Mouse (Mus musculus) left cerebral cortex, adult 8-10 months (tissue): Measurements from ENCODE around the gene Hsd17b1. TPM values are rescaled to one million over a fixed set of nuclear protein-coding genes. Genes with fewer than 3 reads are reported as not detected.

Source experiments
- DNase-seq, 2 experiments: peaks; one replicate each; pipeline ENCODE4 v3.0.0; 2022; ENCODE audit warnings: low spot score in 2 of 2
- total RNA-seq, 4 experiments: library from RNA; stranded (reverse); gene quantifications; 2 replicates each; pipeline ENCODE4 v1.2.4; 2022

Gene Hsd17b1
- total RNA-seq: 1 to 10 TPM in 1 of 4 experiments, under 1 TPM in 3; 0.46 to 1.8 (median 0.60) TPM

- DNase-seq: no peak
Measured at GRCm38 (mm10) chr11:101078121-101078520, at the start of gene Hsd17b1. Gene Hsd17b1 (plus strand): TSS chr11:101078411.

- no peak for DNase-seq
Measured at GRCm38 (mm10) chr11:101029320-101029719, 48.9 kb upstream of the Hsd17b1 start.

DNA sequence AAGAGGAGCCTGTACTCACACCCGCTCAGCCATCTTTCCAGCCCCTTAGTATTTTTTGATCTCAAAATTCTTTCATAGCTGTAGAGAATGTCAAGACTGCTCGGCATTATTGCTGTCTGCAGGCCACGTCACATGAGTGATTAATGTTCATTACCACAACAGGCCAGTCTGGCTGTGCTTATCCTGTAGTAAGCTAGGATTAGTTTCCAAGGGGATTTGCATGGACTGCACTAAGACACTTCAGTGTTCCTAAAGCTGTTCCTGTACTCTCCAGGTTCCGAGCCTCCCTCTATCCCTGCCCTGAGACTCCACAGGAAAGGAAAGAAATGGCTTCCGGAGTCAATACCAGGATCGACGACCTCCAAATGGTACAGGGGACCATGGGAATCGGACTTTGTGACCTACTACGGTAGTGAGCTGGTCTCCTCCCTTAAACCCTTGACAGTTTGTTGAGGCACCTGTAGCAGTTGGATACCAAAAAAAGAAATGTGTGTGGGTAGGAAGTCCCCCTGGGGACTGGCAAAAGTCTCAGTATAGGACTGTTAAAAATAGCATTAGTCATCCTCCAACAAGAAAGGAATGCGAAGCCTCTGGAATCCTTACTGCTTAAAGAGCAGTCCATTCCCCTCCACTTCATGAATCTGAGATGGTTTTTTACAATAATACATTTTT is 47.9 kb upstream of the Hsd17b1 start:
- no peak for DNase-seq

- no peak for DNase-seq
Measured at GRCm38 (mm10) chr11:101030808-101031156, 47.4 kb upstream of the Hsd17b1 start.

GRCm38 (mm10) chr11:101031470-101031869 is 46.7 kb upstream of the Hsd17b1 start:
- DNase-seq: no peak

DNA sequence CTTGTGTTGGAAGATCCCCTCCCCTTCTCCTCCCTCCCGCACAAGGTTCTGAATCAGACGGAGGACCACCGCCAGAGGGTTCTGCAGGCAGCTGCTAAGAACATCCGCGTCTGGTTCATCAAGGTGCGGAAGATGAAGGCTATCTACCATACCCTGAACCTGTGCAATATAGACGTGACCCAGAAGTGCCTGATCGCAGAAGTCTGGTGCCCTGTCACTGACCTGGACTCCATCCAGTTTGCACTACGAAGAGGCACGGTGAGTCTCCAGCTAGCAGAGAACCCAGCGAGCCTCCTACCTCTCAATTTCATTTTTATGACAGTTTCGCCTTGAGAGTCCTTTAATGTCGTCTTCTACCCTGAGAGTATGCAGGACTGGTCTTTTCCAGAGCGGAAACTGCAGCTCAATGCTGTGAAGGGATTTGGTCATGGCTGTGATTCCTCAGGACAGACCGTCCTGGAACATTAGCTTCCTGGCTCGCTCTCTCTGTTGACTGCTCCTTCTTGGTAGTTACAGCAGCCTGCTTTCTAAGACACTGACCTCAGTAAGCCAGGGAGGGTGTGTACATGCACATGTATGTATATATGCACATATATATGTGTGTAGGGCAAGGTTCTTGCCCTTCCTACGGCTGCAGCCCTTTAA is 44.2 kb upstream of the Hsd17b1 start:
- no peak for DNase-seq

- no peak for DNase-seq
Measured at GRCm38 (mm10) chr11:101034614-101035327, 43.4 kb upstream of the Hsd17b1 start.

DNA sequence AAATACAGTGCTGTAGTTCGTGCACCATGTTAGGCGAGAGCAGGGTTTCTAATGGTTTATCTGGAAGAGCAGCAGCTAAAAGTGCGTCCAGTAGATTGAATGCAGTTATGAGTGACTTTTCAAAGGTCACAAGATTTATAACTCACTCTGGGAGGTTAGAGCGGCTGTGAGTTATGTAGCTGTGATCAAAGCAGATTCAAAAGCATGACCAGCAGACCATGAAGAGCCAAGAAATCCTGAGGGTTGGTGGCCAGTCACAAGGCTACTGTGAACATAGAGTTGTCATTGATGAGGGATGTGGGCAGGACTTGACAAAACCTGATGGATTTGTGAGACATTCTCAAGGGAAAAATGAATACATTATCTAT is 42.9 kb upstream of the Hsd17b1 start:
- DNase-seq: no peak

GRCm38 (mm10) chr11:101037795-101038194 is 40.4 kb upstream of the Hsd17b1 start:
- no peak for DNase-seq

DNA sequence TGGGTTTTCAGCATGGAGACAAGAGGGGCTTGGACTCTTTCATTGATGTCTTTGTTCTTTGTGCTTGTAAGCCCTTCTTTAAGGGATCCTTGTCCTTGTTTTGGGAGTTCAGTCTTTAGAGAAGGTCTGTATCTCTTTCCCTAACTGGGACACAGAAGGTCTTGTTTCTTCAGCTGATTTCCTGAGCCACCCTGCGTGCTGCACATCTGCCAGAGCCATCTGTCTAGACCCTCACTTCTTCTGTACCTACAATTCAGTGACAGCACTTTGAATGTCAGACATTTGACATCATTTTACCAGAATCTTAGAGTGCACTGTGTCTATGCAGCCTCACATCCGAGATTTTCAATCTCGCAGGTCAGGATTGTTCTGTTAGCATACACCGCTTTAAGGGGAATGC is 32.4 kb upstream of the Hsd17b1 start:
- no peak for DNase-seq

GRCm38 (mm10) chr11:101046440-101046839 is 31.8 kb upstream of the Hsd17b1 start:
- no peak for DNase-seq

GRCm38 (mm10) chr11:101047502-101047901 is 30.7 kb upstream of the Hsd17b1 start:
- DNase-seq: no peak

- DNase-seq: no peak
Measured at GRCm38 (mm10) chr11:101050359-101050758, 27.9 kb upstream of the Hsd17b1 start.

DNA sequence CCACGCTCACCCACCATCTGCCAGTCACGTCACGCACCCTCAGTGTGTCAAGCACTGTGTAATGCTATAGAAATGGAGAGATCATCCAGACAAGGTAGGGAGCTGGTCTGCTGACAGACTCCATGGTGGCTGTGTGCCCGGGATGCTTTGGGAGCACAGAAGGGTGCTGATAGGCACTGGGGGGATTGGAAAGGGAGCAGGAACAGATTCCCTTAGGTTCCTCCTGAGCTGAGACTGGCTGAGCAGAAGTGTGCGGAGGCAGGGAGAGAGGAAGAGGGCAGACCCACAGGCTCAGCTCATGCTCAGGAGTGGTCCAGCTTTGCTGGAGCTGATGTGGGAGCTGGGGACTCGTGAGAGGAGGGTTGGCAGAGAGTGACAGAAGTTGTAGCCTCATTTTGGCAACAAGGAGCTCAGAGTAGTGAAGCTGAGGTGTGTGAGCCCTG is 27.1 kb upstream of the Hsd17b1 start:
- no peak for DNase-seq

- no peak for DNase-seq
Measured at GRCm38 (mm10) chr11:101051617-101052016, 26.6 kb upstream of the Hsd17b1 start.

GRCm38 (mm10) chr11:101052751-101053473 is 25.3 kb upstream of the Hsd17b1 start:
- DNase-seq: no peak

DNA sequence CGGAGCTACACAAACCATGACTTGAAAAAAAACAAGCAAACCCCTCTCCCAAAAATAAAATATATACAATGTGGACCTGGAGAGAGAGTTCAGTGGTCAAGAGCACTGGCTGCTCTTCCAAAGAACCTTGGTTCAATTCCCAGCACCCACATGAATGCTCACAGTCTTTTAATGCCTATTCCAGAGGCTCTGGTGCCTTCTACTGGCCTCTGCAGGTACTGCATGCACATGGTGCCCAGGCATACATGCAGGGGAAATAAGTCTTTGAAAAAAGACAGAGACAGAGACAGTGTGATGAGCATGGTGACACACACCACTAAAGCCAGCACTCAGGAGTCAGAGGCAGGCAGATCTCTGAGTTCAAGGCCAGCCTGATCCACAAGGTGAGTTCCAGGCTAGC is 24.2 kb upstream of the Hsd17b1 start:
- no peak for DNase-seq

DNA sequence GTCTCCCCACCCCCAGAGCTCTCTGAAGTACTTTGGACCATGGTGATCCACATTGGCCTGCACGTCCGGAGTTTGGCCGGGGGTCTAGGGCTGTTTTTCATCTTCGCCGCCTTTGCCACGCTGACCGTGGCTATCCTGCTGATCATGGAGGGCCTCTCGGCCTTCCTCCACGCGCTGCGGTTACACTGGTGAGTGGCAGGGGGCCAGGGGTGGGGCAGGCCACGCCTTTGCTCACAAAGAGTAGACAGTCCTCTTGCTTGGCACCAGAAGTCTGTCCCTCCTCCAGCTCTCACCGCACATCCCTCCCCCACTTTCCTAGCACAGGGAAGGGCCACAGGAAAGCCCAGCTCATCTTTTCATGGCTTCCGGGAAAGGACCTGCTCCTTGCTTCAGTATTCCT is 22.8 kb upstream of the Hsd17b1 start:
- no peak for DNase-seq

GRCm38 (mm10) chr11:101056885-101057284 is 21.3 kb upstream of the Hsd17b1 start:
- no peak for DNase-seq

- peak in 1 of 2 experiments; percentile 69 for DNase-seq
Measured at GRCm38 (mm10) chr11:101057860-101058259, 20.4 kb upstream of the Hsd17b1 start.

DNA sequence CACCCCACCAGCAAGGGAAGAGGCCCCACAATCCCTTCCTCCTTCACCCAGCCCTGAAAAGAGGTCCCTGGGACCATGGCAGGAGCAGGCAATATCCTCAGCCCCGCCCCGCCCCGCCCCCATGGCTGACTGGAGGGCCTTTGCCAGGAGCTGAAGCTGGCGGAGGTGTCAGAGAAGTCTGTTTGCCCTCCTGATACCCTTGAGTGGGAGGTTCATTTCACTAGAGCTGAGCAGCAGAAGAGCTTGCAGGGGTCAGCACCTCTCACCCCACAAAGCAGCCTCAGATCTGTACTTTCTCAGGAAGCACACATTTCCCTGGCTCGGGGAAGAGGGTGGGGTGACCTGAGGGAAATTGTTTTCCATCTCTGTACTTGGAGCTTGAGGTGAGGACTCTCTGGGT is 19.5 kb upstream of the Hsd17b1 start:
- DNase-seq: no peak

- DNase-seq: no peak
Measured at GRCm38 (mm10) chr11:101059473-101059872, 18.7 kb upstream of the Hsd17b1 start.
